Mouse (Mus musculus) 3134 (cell line): ENCODE data around the gene Gstt1.
"Not testable (repeated sequence)": the region's sequence is repeated elsewhere in the genome, so short reads cannot be mapped to it uniquely, and the experiment has no call there.

Source experiments
- DNase-seq: peaks from one replicate; pipeline ENCODE4 v3.0.0-alpha.2; 2011; ENCODE audit warnings: low spot score; ENCODE audit not compliant: insufficient read length; ENCODE audit errors: extremely low read depth

Gene Gstt1

GRCm38 (mm10) chr10:75798176-75798696 is at the start of gene Gstt1:
Gstt1 (minus strand) TSS chr10:75798584.
- DNase-seq, result no peak

- DNase-seq, result no peak
These were observed 47.0 kb upstream of the Gstt1 start for GRCm38 (mm10) chr10:75845306-75845930.

DNA sequence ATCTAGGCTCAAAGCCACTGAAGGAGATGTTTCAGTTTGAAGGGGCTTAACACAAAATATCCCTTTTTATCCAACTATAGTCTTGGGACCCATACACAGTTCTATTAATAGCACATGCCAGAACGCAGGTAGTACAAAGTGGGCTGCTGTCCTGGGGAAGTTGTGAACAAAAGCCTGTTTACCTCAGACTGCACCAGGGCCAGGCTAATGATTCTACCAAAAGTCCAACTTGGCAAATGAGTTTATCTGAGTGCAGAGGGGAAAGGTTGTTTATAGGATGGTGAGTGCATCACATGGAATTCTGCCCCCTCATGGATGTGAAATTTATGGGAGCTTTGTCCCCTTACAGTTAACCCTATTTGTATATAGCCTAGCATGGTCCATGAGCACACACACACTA is 46.4 kb upstream of the Gstt1 start:
- DNase-seq, result no peak

DNA sequence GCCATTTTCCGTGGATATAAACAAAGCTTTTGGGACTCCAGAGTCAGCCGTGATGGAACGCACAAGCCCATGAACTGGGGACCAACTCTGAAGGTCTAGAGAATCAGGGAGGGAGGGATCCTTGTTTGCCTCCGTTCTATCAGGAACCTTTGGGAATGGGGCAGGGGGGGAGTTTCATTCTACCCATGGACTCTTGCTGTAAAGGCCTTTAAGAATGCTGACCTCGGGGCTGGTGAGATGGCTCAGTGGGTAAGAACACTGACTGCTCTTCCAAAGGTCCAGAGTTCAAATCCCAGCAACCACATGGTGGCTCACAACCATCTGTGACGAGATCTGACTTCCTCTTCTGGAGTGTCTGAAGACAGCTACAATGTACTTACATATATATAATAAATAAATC is 45.5 kb upstream of the Gstt1 start:
- DNase-seq, result not testable (repeated sequence)

- DNase-seq, result no peak
These were observed 40.7 kb upstream of the Gstt1 start for GRCm38 (mm10) chr10:75839092-75839491.

GRCm38 (mm10) chr10:75837248-75837759 is 38.9 kb upstream of the Gstt1 start, which contains the start of gene Gstt2:
Gstt2 (minus strand) TSS chr10:75837424.
- DNase-seq, result no peak

- no peak for DNase-seq
These were observed 37.6 kb upstream of the Gstt1 start for GRCm38 (mm10) chr10:75835761-75836531.

DNA sequence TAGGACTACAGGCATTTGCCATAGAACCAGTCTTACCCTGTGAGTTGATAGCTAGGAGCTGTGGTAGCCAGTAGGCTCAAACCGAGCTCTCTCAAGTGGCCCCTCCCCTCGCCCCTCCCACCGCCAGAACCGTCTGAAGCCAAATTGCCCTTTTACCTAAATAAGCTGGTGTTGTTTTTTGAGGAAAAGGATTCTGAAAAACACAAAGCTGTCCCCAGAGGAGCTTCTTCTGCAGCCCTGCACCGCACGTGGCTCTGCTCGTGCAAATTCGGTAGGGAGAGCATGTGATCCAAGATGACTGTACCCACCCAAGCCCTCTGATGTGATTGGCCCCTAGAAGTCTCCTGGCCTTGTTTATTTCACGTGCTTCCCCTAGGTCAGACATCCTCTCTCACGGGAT is 36.9 kb upstream of the Gstt1 start:
- DNase-seq, result peak; percentile 56

DNA sequence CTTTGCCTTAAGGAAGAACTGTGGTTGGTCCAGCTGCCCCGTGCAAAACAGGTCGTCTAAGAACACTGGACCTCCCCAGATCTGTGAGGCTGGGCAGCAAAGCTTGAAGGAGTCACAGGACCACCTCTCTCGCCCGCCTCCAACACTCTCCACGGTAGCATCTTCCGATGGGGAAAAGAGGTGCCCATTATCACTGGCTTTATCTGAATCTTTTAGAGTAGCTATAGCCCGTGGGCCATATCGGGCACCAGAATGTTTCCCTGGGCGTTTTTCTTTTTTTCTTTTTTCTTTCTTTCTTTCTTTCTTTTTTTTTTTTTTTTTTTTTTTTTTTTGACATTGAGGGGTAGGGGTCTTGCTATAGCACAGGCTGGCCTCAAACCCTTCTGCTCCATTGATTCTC is 36.3 kb upstream of the Gstt1 start:
- no peak for DNase-seq

DNA sequence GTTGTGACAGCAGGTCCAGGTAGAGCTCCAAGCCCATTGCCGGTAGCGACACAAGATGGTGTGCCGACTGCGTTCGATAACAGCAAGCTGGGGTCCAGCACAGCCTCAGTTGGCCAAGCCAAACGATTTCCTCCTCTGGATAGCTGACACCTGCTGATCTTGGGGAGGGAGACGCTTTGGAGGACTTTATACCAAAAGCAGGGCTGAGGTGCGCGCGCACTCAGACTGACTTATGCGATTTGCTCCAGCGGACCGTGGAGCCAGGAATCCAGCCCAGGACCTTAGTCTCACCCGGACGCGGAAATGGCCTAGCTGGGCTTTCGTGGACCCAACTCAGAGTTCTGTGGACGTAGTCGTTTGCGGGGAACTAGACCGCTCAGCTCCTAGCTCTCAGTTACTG is 35.9 kb upstream of the Gstt1 start:
- no peak for DNase-seq

- DNase-seq, result no peak
These were observed 35.2 kb upstream of the Gstt1 start for GRCm38 (mm10) chr10:75833456-75834080.

GRCm38 (mm10) chr10:75832272-75832895 is 34.0 kb upstream of the Gstt1 start:
- peak; percentile 40 for DNase-seq

GRCm38 (mm10) chr10:75830275-75830670 is 31.9 kb upstream of the Gstt1 start:
- DNase-seq, result no peak

DNA sequence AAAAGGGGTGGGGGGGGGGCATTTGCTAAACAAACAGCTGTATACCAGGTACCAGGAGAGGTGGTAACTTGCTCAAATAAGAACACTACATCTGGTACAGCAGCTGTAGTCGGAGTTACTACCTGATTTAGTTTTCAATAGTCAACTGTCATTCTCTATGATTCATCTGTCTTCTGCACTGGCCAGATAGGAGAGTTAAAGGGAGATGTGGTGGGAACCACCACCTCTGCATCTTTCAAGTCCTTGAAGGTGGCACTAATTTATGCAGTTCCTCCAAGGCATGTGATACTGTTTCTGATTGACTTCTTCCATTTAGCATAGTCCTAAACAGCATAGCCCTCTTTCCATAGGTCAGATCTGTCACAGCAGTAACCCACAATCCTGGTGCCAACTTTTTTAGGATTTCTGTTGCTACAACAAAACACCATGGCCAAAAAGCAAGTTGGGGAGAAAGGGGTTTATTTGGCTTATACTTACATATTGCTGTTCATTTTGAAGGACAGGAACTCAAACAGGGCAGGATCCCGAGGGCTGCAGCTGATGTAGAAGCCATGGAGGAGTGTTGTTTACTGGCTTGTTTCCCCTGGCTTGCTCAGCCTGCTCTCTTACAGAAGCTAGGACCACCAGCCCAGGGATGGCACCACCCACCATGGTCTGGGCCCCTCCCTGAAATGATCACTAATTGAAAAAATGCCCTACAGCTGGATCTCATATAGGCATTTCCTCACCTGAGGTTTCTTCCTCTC is 31.3 kb upstream of the Gstt1 start:
- DNase-seq, result no peak

DNA sequence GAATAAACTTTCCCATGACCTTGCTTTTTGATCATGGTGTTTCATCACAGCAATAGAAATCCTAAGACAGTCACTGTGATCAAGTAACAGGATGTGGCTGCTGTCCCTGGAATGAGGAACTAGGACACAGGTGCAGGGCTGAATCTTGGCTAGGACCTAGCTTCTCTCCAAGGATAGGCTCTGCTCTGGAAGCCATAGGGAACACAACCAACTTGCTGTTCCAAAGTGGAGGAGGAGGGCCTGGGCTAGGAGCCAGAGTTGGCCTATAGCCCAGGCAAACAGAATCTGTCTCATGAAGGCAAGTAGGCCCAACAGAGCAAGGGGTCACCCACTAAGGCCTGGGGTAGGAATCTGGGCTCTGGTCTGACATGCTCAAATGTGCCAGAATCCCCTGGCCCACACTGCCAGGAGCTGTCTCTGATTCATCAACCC is 30.1 kb upstream of the Gstt1 start:
- DNase-seq, result peak; percentile 82

- peak; percentile 85 for DNase-seq
These were observed 29.4 kb upstream of the Gstt1 start for GRCm38 (mm10) chr10:75827668-75828360.

GRCm38 (mm10) chr10:75824530-75824929 is 26.1 kb upstream of the Gstt1 start:
- no peak for DNase-seq

GRCm38 (mm10) chr10:75823782-75824181 is 25.4 kb upstream of the Gstt1 start:
- DNase-seq, result no peak

DNA sequence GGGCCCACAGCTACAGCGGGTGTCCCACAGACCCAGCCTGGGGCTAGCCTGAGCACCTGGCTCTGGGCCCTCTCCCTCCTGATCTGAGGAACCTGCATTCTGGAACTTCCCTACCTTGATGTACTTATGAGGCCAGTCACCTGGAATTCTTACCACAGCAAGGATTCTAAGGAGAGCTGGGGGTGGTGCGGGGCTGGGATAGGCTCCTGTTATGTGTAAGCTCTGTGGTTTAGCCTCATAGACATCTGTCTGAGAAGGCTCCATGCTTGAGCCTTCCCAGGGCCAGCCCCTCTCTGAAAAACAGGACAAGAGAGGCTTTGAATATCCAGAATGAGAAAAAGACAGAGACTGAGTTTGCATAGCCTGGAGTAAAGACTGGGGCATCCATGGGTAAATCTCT is 24.1 kb upstream of the Gstt1 start, which contains the start of gene Gstt4:
Gstt4 (minus strand) TSS at position 101 of the 400 bp plus-strand sequence.
- DNase-seq, result no peak
